Mouse (Mus musculus) granulocyte monocyte progenitor cell, adult 5-6 weeks (primary cell): Measurements from ENCODE around the gene T2. TPM values are rescaled to one million over a fixed set of nuclear protein-coding genes. Genes with fewer than 3 reads are reported as not detected.
"Not testable (repeated sequence)": the region's sequence is repeated elsewhere in the genome, so short reads cannot be mapped to it uniquely, and the experiment has no call there.

ENCODE experiments used
- ATAC-seq: replicated peaks from 2 replicates; pipeline ENCODE4 v1.8.0; 2016; ENCODE audit warnings: mild to moderate bottlenecking, moderate TSS enrichment, inconsistent platforms; ENCODE audit not compliant: poor library complexity, severe bottlenecking
- total RNA-seq, 2 experiments: library from RNA; stranded (forward) in 1 of 2; stranded (reverse) in 1 of 2; fragments of 200-712, 200-1000 nt in 1 of 2; fragments of >200 nt in 1 of 2; fragmentation: Nextera tagmentation in 1 of 2; gene quantifications; 2 replicates each; pipeline ENCODE4 v1.2.3; 2014 to 2017

T2 gene
- not detected in 2 replicates for total RNA-seq (2014; fragmentation: Nextera tagmentation)
- not detected in 2 replicates for total RNA-seq (2017)

DNA sequence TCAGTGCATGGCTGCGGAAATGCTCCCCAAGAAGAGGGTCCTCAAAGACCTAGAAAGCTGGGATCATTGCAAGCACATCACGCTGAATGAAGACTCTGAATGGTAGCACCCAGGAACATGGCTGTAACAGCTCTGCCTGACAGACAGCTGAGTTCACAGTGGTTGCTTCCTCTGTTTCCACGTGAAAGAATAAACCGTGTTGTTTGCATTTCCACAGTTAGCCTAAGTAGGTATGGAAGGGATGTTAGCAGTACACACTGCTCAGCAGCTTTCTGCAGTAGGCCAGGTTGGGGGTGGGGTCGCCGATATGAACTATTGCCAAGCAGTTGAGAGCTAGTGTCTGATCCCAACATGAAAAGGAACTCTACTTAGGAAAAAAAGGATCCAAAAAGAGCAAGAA lies at the start of gene T2:
T2 (plus strand) TSS at position 301 of the 400 bp plus-strand sequence.
- no peak for ATAC-seq

DNA sequence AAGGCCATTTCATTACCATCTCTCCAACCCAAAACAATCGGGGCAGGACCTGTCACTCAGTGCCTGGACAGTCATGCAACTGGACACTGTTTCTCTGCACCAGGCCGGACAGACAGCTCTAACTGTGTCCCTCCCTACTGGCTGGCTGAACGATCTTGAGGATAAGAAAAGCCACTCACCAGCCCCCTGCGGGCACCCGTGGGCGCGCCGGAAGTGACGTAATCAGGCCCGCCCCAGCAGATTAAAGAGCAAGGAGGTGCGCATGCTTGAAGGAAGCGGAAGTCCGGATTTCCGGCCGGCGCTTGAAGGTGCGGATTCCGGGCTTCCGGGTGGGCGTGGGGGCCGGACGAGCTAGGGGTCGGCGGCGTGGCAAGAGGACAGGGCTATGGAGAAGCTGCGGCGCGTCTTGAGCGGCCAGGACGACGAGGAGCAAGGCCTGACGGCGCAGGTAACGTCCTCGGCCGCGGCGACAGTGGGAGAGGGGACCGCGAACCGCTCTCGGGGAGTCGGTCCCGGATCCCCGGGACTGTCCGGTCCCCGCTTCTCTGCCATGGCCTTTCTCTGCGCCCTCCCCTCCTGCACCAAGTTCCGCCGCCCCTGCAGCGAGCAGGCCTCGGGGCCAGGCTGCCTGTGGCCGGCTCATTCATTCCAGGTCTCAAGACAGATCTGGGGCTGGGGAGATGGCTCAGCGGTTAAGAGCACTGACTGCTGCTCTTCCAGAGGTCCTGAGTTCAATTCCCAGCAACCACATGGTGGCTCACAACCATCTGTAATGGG lies 44.8 kb upstream of the T2 start, which contains the start of gene Sft2d1:
Sft2d1 (plus strand) TSS at position 265 of the 777 bp plus-strand sequence.
- peak; percentile 94 for ATAC-seq

DNA sequence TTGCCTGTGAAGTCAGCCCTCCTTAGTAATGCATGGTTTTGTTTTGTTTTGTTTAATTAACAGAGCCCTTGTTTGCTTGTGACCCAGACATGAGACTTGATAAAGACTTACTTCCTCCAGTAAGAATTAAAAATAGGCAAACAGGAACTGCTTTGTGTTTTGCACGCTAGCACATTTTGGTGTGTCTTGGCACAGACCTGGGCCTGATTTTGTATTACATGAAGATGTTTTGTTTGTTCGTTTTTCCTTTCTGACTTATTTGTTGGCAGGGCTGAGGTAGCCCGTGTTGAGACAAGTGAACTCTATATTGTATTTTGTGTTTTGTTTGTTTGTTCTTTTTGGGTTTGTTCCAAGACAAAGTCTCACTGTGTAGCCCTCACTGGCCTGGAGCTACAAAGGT lies 44.0 kb upstream of the T2 start:
- ATAC-seq = no peak

DNA sequence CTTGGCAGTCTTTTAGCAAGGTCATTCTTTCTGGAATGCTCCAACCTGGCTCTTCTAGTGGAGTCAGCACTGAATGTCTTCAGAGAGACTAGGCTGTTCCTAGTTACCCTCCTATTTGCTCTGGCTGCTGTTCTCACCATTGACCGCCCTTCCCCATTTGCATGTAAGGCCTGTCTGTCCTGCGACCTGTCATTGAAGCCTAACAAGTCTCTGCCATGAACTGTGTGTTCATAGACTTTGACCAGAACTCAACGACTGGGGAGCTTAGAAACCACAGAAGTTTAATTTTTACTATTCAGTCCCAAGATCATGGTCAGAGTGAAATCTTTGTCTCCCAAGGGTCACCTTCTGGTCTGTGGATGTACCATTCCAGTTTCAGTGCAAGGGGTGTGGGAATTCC lies 41.8 kb upstream of the T2 start:
- no peak for ATAC-seq

DNA sequence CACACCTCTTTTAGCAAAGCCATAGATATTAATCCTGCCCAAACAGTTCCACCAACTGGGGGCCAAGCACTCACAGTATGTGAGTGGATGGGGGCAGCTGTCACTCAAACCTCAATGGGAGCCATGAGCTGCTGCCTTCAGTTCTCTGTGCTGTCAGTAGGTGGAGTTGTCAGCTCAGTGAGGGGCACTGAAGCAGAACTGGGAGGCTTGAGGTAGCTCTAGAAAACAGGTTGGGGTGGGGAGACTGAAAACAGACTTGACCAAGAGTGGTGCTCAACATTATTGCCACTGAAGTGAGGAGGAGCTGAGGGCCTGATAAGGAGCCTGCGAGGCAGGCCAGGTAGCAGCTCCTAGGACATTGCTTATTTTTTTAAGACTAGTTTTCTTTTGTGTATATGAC lies 39.5 kb upstream of the T2 start:
- peak; percentile 59 for ATAC-seq

DNA sequence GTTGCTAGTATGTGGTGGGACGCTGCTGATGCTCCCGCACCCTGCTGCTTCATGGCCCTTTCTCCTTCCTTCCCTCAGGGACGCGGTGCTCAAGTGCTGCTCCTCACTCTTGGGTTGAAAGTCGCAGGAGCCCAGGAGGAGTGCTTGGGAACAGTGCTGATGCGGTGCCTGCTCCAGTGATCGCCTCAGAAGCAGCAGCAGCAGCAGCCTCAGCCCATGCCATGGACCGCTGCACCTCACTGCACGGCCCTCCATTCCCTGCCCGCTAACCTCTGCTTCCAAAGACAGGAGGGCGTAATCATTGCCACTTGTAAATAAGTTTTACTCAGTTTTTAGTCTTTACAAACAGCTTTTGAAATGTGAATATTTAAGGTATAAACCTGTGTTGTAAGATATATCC lies 28.9 kb upstream of the T2 start:
- ATAC-seq = not testable (repeated sequence)

DNA sequence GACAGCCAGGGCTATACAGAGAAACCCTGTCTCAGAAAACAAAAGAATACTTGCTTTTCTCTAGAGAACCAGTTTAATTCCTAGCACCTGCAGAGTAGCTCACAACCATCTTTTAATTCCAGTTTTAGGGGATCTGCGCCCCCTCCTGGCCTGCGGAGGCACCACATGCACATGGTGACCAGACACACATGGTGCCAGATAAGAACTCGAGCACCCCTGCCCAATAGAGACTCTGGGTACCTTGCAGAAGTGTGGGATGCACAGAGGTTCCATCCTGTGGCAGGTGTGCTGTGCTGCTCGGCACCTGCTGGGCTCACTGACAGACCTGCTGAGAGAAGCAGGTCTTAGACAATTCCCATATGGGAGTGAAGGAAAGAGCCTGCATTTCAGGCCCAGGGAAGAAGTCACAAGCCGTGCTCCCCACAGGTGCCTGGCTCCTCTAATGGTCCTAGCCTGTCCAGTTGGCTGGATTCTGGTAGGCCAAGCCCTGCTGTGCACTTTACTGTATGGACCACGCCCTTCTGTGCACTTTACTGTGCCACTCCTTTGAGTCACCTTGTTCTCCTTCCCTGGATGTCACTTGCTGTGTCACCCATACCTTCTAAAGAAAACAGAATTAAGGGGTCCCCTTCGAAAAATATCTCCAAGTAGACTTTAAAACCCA lies 27.1 kb upstream of the T2 start:
- ATAC-seq = 0 out of 2 replicates have a peak, but pooled peaks have one; percentile 44

DNA sequence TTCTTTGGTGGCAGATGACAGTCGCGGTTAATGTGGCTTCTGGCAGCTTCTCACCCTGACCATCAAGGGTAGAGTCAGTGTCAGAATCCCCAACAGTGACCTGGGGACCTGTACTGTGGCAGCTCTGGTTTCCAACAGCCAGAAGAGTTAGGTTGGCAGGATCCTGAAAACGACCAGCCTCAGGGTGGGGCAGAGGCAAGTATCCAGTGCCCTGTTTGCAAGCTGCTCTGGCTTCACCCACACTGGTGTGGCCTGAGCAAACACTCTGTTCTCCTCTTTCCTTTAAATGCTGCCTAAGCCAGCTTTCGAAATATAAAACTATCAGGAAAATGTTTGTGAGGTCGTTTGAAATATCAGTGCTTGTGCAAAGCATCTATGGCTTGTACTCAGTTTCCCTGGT lies 25.2 kb upstream of the T2 start:
- ATAC-seq = no peak

DNA sequence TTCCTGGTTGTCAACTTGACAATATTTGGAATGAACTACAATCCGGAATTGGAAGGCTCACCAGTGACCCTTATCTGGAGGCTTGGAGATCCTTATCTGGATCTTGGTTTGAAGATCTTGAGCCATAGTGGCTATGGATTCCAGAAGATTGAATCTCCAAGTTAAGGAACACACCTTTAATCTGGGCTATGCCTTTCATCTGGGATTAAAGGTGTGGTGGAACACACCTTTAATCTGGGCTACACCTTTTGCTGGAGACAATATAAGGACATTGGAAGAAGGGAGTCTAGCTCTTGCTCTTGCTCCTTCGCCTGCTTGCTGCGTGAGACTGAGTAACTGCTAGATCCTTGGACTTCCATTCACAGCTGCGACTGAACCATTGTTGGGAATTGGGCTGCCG lies 18.6 kb upstream of the T2 start, which contains the start of gene Prr18:
Prr18 (plus strand) TSS at position 301 of the 400 bp plus-strand sequence.
- not testable (repeated sequence) for ATAC-seq

DNA sequence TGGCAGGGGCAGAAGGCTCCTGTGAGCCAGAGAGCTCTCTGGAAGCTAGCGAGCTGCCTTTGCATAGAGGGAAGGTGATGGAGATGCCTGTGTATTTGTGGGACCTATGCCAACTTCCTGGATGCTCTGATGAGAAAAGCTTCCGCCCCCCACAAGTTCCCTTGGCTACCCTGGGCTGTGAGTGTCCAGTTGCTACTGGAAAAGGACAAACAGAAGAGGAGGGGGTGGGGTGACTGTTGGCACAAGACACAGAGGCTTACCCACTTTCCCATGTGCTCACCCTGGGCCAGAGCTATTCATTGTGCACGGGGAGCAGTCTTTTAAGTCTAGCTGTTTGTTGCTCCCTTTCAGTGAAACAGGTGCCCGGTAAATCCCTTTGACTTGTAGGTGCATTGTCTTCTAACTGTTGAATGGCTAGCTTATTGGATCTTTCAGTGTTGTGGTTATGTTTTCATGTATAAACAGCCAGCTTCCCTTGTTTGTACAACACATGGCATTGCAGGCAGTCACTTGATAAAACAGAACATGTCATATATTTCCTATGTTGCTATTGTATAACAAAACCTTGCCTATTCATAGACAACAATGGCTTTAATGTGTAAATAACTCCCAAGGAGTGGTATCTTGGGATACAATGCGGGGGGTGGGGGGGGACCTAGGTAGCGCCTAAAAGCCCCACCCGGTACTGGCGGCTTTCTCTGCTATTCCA lies 16.0 kb upstream of the T2 start:
- ATAC-seq = no peak

DNA sequence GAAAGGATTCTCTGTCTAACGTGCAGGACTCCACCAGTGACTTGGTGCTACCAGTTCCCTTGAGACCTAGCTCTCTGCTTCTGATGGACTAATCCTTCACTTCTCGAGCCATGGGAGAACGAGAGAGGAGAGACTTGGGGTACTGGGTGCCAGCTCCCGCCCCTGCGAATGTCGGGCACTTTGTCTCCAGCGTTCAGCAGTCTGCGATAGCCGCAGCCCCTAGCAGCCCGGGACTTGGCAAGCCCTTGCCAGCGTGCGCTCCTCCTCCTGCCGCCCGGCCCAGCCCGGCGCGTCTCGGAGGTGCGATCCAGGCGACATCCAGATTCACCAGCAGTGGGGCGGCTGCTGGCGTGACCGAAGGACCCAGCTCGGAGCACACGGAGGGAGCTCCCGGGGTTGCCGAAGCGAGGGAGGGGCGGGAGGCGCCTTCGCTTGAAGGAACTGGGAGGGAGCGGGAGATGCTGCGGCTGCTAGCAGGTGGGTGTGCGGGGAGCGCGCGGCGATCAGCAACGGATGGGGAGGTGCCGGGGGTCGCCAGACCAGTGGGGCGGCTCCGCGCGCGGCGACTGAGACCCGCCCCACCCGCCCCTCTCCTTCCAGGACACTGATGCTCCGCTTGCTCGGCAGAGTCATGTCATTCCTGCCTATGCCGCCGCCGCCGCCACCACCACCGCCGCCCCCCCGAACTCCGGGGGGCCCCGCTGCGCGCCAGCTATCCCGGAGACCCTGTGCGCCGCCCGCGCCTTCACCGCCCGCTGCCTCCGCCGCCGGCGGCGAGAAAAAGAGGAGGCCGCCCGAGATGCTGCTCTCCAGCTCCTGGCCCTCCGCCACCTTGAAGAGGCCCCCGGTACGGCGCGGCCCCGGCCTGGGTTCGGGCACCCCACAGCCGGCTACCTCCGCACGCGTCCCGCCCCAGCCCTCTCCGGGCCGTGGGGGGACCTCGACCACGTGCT lies 15.1 kb upstream of the T2 start:
- peak; percentile 28 for ATAC-seq

DNA sequence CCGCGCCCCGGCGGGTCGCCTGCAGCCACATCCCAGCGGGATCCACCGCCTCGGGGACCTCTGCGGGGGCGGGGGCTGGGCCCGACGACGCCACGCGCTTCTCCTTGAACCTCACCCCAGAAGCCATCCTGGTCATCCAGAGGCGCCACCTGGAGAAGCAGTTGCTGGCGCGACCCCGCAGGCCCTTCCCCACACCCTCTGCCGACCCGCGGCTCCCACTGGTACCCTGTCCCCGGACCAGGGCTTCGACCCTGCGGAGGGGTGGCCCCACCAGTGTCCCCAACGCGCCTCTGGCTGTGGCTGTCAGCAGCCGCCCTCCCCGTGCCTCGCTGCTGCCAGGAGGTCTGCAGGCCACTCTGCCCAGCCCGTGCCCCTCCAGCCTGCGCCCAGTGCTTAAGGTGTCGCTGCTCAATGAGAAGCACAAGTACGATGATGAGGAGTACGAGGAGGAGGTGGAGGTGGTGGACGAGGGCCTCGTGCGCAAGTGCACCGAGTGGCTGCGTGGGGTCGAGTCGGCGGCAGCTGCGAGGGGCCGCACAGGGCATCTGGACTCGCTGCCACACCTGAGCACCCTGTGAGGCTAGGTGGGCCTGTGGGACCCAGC lies 14.3 kb upstream of the T2 start:
- ATAC-seq = peak; percentile 5; the same call in 1 of the 2 replicates

DNA sequence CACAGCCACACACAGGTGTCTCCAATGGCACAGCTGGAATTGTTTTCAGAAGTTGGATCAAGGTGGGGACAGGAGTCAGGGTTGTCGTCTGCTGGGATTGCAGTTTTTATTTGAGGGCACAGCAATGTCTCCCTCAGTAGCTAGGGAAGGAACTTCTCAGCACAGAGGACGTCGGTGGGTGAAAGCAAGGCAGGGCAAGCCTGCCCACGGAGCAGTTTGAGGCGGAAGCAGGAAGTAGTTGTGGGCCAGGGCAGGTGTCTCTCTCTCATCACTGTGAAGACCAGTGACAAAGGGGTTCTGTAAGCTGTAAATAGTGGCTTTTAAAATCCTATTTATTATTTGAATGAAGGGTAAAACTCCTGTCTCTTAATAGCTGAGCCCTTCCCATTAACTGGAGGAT lies 13.1 kb upstream of the T2 start:
- ATAC-seq = peak; percentile 43; the same call in 1 of the 2 replicates

DNA sequence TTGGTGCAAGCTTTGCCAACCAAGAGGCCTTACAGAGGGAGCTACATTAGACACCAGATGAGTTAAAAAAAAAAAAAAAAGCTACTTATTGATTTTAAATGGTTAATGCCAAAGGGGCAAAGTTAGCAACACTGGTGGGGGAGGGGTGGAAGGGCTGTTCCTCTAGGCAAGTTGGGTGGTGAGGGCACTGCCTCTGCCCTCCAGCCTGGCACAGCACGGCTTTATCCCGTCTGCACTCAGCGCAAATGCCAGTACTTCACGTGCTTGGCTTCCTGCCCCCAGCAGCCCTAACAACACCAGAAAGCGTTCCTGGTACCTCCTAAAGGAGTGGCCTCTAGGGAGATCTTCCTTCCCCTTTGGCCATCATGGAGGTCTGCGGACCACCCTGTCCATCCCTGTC lies 12.4 kb upstream of the T2 start:
- no peak for ATAC-seq

DNA sequence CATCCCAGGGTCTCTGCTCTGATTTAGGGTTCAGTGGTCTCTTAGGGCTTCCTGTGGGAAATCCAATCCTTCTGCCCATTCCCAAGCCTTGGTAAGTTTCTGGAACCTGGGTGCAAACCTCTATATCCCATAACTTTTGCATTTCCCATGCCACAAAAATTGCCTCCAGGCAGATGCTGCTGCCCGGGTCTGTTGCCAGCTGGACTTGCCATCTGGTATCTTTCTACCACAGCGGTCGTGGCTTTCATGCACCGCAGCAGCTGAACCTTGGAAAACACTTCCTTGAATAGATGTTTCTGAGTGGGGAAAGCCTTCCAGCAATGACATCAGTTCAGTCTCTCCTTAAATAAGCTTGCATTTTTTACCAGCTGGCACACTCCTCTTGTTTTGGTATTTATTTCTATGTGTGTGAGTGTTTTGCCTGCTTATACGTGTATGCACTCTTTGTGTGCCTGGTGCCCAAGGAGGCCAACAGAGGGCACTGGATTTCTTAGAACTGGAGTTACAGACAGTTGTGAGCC lies 8.0 kb upstream of the T2 start:
- no peak for ATAC-seq

DNA sequence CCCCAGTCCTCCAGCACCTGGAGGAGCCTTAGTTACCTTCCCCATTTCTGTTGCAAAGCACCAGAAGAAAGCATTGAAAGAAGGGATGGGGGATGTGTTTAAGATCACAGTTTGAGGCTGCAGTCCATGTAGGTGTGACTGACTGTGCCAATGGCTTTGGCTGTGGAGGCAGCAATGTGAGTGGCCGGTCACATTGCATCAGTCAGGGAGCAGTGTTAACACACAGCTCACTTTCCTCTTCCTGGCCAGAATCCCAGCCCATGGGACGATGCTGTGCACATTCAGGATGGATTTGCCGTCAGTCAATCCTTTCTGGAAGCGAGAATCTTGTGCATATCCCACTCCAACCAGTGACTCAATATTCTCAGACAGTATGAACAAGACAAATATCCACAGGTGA lies 6.9 kb upstream of the T2 start:
- ATAC-seq = no peak

DNA sequence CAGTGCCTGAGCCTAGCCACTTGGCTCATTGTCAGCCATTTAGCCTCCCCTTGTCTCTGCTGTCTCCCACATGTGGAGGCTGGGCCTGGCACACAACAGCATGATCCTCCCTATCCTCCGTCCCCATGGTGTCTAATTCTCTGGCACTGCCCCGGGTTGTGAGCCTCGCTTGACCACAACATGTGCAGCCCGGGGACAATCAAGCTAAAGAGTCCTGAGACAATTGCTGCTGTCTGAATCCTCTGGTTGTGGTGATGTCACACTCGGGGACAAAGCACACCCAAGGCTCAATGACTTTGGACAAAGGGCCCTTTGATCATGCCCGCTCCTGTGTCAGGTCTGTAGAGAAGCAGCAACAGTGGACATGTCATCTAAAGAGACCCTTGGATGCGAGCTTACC lies 4.7 kb upstream of the T2 start:
- no peak for ATAC-seq

DNA sequence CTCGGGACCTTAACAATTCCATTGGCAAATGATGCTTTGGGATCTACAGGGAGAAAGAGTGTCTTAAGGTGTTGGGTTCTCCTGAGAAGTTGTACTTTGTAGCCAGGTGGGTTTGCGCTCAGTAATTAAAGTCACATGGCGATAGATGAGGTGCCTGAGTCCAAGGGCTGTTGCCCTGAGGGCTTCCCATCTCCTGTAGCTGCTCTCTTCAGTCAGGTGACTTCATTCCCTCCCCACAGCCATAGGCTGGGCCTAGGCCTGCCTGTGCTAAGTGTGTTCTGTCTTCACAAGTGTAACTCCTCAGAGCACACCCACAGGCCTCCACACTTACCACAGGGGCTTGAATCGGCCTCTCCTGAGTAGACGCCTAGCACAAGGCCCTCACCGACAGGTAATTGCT lies 1.7 kb downstream of the T2 start:
- no peak for ATAC-seq

DNA sequence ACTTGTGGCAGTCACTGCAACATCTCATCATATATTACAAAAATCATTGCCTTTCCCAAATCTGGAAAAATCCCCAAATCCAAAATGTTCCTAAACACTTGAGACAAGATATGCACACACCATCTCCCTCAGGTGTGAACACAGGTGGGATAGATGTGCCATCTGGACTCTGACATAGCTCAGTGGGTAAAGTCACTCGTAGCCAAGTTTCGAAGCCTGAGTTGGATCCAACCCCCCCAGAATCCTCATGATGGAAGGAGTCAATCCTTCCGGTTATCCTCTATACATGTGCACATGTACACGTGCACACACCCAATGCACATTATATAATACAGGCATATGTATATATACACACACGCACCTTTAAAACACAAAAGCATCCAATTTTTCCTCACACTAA lies 5.1 kb downstream of the T2 start:
- no peak for ATAC-seq
